Mouse (Mus musculus) midbrain, embryonic 15.5 days (tissue): ENCODE measurements at regions not wholly inside any gene's neighbourhood (a gene's known extent, or its start where the extent isn't known, plus 50 kb on each side); places are given as distances from the start of the nearest gene placed in this dataset.
A peak's percentile ranks its signal among the peaks of the same experiment; 100 is the strongest.

Experiments
- ATAC-seq: fragments of 200-750 bp; cut with Nextera tagmentation; replicated peaks from 2 replicates; pipeline ENCODE4 v1.8.0; 2017; ENCODE audit warnings: moderate TSS enrichment
- H3K27ac ChIP-seq: fragments of 300-500 bp; sonication (generic); 2 replicates; pipeline ENCODE4 v1.5.1; 2015; ENCODE audit warnings: mild to moderate bottlenecking, inconsistent platforms
- H3K27me3 ChIP-seq: fragments of 300-500 bp; sonication (generic); replicated peaks from 2 replicates; pipeline ENCODE4 v1.6.1; 2015; ENCODE audit warnings: inconsistent platforms
- H3K36me3 ChIP-seq: fragments of 300-500 bp; sonication (generic); replicated peaks from 2 replicates; pipeline ENCODE4 v1.6.1; 2015; ENCODE audit warnings: inconsistent platforms
- H3K4me1 ChIP-seq: fragments of 300-500 bp; sonication (generic); 2 replicates; pipeline ENCODE4 v1.6.1; 2015; ENCODE audit warnings: inconsistent platforms
- H3K4me2 ChIP-seq: fragments of 300-500 bp; sonication (generic); 2 replicates; pipeline ENCODE4 v1.6.1; 2015; ENCODE audit warnings: inconsistent platforms, mild to moderate bottlenecking, moderate library complexity
- H3K4me3 ChIP-seq: fragments of 300-500 bp; sonication (generic); 2 replicates; pipeline ENCODE4 v1.5.1; 2015; ENCODE audit warnings: mild to moderate bottlenecking, inconsistent platforms
- H3K9ac ChIP-seq: fragments of 300-500 bp; sonication (generic); 2 replicates; pipeline ENCODE4 v1.6.1; 2015; ENCODE audit warnings: mild to moderate bottlenecking, inconsistent platforms
- H3K9me3 ChIP-seq: fragments of 300-500 bp; sonication (generic); 2 replicates; pipeline ENCODE4 v1.6.1; 2016; ENCODE audit warnings: inconsistent platforms
- WGBS: fragments of 180-500 bp; shearing (Covaris S2); methylation state at CpG from one replicate; pipeline ENCODE4 v1.1.7; 2015; ENCODE audit warnings: mixed read lengths; 5-methylcytosine and 5-hydroxymethylcytosine counted together

DNA sequence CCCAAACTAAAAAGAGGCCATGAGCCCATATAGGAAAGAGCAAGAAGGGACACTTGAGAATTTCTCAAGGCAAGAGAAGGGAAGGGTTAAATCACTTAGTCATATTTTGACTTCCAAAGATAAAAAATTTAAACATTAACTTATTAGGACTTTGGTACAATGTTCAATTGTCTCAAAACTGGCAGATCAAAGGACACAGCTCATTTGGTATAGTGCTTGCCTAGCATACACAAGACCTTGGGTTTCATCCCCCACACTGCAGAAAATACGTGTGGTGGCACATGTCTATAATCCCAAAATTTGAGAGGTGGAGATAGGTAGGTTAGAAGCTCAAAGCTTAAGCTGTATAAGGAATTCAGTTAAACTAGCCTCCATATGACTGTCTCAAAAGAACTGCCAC, 658.4 kb upstream of the Pfkp start:
- no peak for ATAC-seq
- Histone ChIP-seq H3K9ac (no peak overlapping the region), H3K9me3 (no peaks in the 10 kb centered on the region), H3K27ac (no peak overlapping the region), H3K27me3 (no peaks in the 10 kb centered on the region), H3K4me1 (no peaks in the 10 kb centered on the region), H3K4me3 (no peak overlapping the region), H3K4me2 (no peak overlapping the region), H3K36me3 (no peaks in the 10 kb centered on the region)
- 79% methylated on average over 1 of the region's 1 CpGs for WGBS

DNA sequence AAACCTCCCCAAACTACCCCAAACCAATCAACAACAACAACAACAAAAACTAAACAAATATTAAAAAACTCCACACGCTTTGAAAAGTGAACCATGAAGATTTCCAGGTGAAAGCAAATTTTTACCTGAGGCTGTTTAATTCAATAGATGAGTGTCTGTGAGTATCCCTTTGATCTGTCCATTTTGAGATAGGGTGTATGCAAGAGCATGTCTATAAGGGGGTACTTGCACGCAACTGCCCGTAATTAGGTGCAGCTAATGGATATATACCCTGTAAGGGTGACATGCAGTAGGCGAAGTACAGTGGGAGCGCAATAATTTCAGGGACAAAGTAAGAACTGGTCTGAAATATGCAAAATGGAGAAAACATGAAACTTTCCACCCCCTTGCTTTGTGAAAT, 658.8 kb upstream of the Pfkp start:
- Histone ChIP-seq H3K4me1 (no peaks in the 10 kb centered on the region), H3K36me3 (no peaks in the 10 kb centered on the region), H3K27me3 (no peaks in the 10 kb centered on the region), H3K4me3 (no peak overlapping the region), H3K9ac (no peak overlapping the region), H3K4me2 (no peak overlapping the region), H3K9me3 (no peaks in the 10 kb centered on the region), H3K27ac (no peak overlapping the region)
- WGBS, result 94% methylated on average over 5 of the region's 5 CpGs
- no peak for ATAC-seq

DNA sequence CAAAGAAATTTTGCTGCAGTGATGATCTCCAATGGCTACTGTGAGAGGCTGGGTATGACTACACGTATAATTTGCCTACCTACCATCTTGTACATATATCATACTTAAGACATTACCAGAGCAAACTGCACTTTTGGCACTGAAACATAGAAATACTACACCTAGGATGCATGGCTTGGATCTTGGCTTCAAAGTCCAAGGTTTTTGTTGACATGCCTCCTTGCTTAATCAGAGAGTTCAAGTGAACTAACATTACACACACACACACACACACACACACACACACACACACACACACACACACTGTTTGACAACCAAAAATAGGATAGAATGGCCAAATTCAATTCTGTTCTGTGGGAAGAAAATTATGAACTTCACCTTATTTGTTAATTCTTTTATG, 664.9 kb upstream of the Pfkp start:
- Histone ChIP-seq H3K36me3 (no peaks in the 10 kb centered on the region), H3K4me2 (no peak overlapping the region), H3K27ac (no peak overlapping the region), H3K9ac (no peak overlapping the region), H3K4me1 (no peaks in the 10 kb centered on the region), H3K4me3 (no peak overlapping the region), H3K27me3 (no peaks in the 10 kb centered on the region), H3K9me3 (no peaks in the 10 kb centered on the region)
- WGBS, result 86% methylated on average over 1 of the region's 1 CpGs
- no peak for ATAC-seq

DNA sequence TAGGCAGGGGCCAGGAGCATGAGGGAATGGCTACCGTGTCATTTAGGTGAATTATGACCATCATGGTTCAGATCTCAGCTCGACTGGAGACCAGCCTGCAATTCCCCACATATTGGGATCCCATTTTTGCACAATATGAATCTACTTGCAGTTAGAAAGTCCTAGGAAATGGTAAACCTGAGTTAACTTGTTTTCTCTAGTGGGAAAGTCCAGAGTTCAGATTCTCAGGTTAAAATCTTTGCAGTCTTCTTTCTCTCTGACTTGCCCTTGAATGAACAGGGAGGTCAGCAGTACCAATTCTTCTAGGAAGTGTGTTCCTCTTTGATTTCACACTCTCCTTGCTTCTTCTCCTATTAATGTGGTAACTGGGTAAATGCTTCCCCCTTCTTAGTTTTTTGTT, 681.6 kb upstream of the Pfkp start:
- H3K27ac ChIP-seq, result no peak overlapping the region
- no peaks in the 10 kb centered on the region for H3K4me1 ChIP-seq
- no peak overlapping the region for H3K4me2 ChIP-seq
- WGBS, result 71% methylated on average over 2 of the region's 2 CpGs
- no peaks in the 10 kb centered on the region for H3K9me3 ChIP-seq
- ATAC-seq, result no peak
- no peaks in the 10 kb centered on the region for H3K27me3 ChIP-seq
- H3K36me3 ChIP-seq, result no peaks in the 10 kb centered on the region
- no peak overlapping the region for H3K4me3 ChIP-seq
- no peak overlapping the region for H3K9ac ChIP-seq

DNA sequence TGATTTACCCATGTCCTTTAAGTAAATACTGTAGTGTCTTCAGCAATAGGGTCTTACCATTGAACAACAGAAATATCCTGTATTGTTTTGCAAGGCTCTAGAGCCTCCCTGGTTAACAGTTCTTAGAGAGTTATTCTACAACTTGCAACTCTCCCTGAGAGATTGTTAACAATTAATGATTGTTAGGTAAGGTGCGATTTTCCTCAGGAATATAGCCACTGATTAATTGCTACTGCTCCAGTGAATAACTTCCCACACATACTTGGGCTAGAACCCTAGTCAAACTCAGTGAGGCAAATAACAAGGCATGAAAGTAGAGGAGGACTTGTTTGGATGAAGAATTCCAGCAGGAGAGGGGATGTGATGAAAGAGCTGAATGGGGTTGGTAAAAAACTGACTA, 697.2 kb upstream of the Pfkp start:
- Histone ChIP-seq H3K9ac (no peak overlapping the region), H3K9me3 (no peaks in the 10 kb centered on the region), H3K27me3 (no peaks in the 10 kb centered on the region), H3K27ac (no peak overlapping the region), H3K4me1 (no peaks in the 10 kb centered on the region), H3K4me3 (no peak overlapping the region), H3K4me2 (no peak overlapping the region), H3K36me3 (no peaks in the 10 kb centered on the region)
- WGBS, result 94% methylated on average over 1 of the region's 1 CpGs
- no peak for ATAC-seq

DNA sequence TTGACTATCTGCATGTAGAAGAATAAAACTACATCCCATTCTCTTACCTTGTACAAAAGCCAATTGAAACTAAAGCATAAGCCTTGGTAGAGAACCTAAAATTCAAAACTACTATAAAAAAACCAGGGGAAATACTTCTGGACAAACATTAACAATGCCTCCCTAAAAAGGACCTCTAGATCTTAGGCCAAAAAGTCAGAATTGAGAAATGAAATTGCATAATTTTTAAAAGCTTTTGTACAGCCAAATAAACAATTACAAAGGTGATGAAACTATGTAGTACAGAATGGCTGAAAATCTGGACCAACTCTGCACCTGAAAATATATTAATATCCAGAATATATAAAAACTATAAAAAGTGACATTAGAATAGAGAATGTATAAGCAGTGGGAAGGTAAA, 699.9 kb upstream of the Pfkp start:
- Histone ChIP-seq H3K9ac (no peak overlapping the region), H3K4me2 (no peak overlapping the region), H3K27me3 (no peaks in the 10 kb centered on the region), H3K4me1 (no peaks in the 10 kb centered on the region), H3K36me3 (no peaks in the 10 kb centered on the region), H3K4me3 (no peak overlapping the region), H3K9me3 (no peaks in the 10 kb centered on the region), H3K27ac (no peak overlapping the region)
- ATAC-seq, result no peak

DNA sequence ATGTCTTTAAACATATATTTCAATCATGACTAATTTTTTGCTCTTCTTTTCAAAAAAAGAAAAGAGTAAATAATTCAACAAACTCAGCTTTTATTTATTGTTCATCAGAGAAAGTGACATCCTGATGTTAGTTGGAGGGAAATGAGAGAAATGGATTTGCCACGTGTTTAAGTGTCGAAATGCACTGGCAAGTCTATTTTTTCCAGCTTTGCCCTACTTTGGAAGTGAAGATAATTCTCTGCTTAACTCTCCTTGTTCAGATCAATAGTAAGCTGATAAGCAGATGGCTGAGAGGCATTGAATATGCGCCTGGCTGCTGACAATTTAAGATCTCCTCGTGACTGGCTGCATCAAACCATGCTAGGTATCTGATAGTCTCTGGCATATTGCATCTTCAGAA, 704.4 kb upstream of the Pfkp start:
- Histone ChIP-seq H3K27me3 (no peaks in the 10 kb centered on the region), H3K9me3 (no peaks in the 10 kb centered on the region), H3K36me3 (no peaks in the 10 kb centered on the region), H3K27ac (no peak overlapping the region), H3K4me1 (no peaks in the 10 kb centered on the region), H3K4me2 (no peak overlapping the region), H3K4me3 (no peak overlapping the region), H3K9ac (no peak overlapping the region)
- 55% methylated on average over 4 of the region's 4 CpGs for WGBS
- no peak for ATAC-seq

DNA sequence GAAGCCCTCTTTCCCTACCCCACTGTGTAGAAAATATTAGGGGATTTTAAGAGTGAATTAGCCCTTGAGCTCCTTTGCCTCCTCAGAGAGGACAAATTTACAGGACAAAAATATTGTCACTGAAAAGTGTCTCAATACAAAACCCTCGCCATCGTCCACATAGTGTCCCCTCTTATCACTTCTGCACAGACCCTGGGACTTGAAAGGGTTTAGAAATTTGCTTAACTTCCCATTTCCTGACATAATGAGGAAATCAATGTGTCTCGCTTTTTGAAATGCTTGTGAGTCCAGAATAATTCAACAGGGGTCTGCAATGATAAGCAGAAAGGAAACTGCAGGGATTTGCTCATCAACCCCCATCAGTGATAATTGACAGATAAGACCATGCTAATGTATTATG, 708.5 kb upstream of the Pfkp start:
- no peaks in the 10 kb centered on the region for H3K4me1 ChIP-seq
- no peak overlapping the region for H3K4me3 ChIP-seq
- H3K9ac ChIP-seq, result no peak overlapping the region
- no peaks in the 10 kb centered on the region for H3K9me3 ChIP-seq
- H3K27me3 ChIP-seq, result no peaks in the 10 kb centered on the region
- no peaks in the 10 kb centered on the region for H3K36me3 ChIP-seq
- ATAC-seq, result 0 out of 2 replicates have a peak, but pooled peaks have one; percentile 42
- no peak overlapping the region for H3K4me2 ChIP-seq
- 58% methylated on average over 3 of the region's 3 CpGs for WGBS
- H3K27ac ChIP-seq, result no peak overlapping the region

DNA sequence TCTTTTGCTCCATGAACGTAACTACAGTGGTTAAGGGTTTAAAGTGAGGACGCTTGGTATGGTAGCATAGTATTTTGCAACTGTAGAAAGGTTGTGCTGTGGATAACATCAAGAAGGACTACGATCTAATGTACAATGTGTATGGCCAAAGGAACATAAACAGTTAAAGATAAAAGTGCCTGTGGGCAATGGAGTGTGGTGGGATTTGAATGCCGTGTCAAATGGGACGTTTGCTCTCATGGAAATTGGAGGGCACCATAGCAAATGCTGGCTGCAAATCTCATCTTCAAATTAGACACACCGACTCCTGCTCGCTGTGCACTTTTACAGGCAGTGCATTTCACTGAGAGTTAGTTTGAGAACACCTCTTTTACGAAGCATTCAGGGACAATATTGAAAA, 725.0 kb upstream of the Pfkp start:
- peaks cover 9% of the 10 kb centered on the region for H3K4me1 ChIP-seq
- H3K4me3 ChIP-seq, result no peak overlapping the region
- no peak overlapping the region for H3K4me2 ChIP-seq
- no peaks in the 10 kb centered on the region for H3K9me3 ChIP-seq
- H3K9ac ChIP-seq, result no peak overlapping the region
- no peak overlapping the region for H3K27ac ChIP-seq
- H3K36me3 ChIP-seq, result no peaks in the 10 kb centered on the region
- WGBS, result 33% methylated on average over 8 of the region's 8 CpGs
- H3K27me3 ChIP-seq, result no peaks in the 10 kb centered on the region
- ATAC-seq, result 0 out of 2 replicates have a peak, but pooled peaks have one; percentile 39

DNA sequence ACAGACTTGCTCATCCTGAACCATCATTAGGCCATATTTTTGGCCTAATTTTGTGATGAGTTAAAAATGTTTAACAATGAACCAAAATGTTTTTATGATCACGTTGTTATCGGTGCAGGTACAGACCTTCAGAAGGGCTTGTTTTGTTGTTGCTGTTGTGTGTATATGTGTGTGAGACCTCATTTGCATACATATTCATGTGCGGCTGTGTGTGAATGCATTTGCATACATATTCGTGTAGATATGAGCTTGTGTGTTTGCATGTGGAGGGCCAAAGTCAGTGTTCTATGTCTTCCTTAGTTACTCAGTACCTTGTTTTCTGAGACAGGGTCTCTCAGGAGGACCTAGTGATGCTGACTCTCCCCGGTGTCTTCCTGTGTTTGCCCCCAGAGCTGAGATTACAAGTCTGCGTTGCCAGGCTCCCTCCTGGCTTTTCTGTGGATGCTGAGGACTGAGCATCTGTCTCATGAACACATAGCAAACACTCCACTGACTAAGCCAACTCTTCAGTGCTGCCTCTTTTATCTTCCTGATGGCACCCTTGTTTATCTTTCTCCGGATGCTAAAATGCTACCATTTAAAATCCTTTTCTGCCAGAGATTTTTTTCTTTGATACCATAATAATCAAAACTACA, 726.5 kb upstream of the Pfkp start:
- WGBS, result 55% methylated on average over 7 of the region's 7 CpGs
- H3K36me3 ChIP-seq, result no peaks in the 10 kb centered on the region
- H3K9ac ChIP-seq, result no peak overlapping the region
- H3K27me3 ChIP-seq, result no peaks in the 10 kb centered on the region
- no peak for ATAC-seq
- H3K27ac ChIP-seq, result no peak overlapping the region
- no peaks in the 10 kb centered on the region for H3K9me3 ChIP-seq
- H3K4me3 ChIP-seq, result no peak overlapping the region
- H3K4me1 ChIP-seq, result peaks cover 9% of the 10 kb centered on the region
- no peak overlapping the region for H3K4me2 ChIP-seq

DNA sequence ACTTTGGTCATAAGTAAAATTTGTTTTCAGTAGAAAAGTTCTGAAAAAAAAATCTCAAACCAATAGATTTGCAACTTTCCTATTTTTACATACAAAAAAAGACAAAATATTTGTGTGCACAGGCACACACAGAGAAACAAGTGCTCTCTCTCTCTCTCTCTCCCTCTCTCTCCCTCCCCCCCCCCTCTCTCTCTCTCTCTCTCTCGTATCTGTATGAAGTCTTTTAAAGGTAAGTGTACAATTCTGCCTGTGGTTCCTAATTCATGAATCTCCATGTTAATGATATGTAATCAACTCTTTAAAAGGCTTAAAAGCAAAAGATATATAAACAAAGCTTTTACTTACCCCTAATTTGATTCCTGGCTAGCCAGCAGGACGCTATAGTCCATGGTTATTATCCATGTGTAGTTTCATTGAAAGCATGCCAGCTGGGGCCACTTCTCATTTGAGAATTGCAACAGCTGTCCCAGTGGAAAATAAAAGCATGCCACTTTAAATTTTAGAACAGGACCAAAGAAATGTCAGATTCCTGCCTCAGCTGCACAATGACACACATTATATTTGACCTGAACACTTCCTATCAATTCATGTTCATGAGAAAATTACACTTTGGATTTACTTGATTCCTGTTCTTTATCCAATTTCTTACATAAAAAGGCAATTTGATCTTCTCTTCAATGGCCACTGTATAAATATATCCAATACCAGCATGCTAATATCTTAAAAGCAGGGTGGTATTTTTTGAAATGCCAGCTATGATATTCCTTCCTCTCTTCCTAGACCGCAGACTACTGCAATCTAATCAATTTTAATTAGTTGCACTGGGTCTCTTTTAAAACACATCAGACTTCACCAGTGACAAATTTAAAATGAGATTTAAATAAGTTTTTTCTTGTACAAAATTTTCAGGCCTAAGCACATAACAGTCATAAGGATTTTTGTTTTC, 766.0 kb upstream of the Pfkp start:
- no peak for ATAC-seq
- Histone ChIP-seq H3K4me1 (no peaks in the 10 kb centered on the region), H3K4me3 (no peak overlapping the region), H3K9ac (no peak overlapping the region), H3K9me3 (no peaks in the 10 kb centered on the region), H3K27me3 (no peaks in the 10 kb centered on the region), H3K36me3 (no peaks in the 10 kb centered on the region), H3K4me2 (no peak overlapping the region), H3K27ac (no peak overlapping the region)
- 18% methylated on average over 3 of the region's 3 CpGs for WGBS

DNA sequence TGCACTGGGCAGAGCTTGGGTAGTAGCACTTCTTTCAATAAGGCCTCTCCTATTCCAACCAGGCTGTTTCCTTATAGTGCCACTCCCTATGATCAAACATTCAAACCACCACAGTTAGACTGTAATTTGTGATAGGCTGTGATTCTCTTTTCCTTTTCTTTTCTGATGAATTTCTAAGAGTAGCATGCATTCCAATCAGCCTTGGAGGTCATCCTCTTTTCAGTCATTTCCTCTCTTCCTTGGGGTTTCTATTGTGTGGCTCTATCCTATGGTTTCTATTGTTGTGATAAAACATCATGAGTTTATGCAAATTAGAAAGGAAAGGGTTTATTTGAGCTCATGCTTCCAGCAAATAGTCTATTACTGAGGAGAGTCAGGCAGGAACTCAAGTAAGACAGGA, 774.9 kb upstream of the Adarb2 start:
- no peak for ATAC-seq
- H3K4me3 ChIP-seq, result no peak overlapping the region
- no peaks in the 10 kb centered on the region for H3K4me1 ChIP-seq
- no peak overlapping the region for H3K4me2 ChIP-seq
- H3K27ac ChIP-seq, result no peak overlapping the region
- no peaks in the 10 kb centered on the region for H3K36me3 ChIP-seq
- no peaks in the 10 kb centered on the region for H3K9me3 ChIP-seq
- H3K27me3 ChIP-seq, result no peaks in the 10 kb centered on the region
- no peak overlapping the region for H3K9ac ChIP-seq

DNA sequence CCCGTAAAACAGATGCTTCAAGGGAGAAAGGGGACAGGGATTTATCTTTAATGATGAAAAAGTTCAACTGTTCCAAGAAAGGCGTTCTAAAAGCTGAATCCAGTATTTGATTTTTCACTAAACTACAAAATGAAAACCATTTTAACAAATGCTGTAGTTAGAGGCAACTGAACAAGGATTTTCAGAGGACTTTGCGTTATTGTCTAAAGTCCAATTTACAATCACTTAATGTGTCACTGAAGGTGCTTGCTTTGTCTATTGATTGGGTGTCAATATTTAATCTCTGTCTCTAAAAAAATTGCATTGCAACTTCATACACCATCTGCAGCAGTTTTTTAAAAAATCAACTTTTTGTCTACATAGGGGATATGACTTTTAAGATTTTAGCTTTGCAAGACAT, 773.4 kb upstream of the Adarb2 start:
- no peaks in the 10 kb centered on the region for H3K9me3 ChIP-seq
- no peaks in the 10 kb centered on the region for H3K27me3 ChIP-seq
- H3K27ac ChIP-seq, result no peak overlapping the region
- no peak overlapping the region for H3K4me2 ChIP-seq
- 68% methylated on average over 3 of the region's 3 CpGs for WGBS
- H3K4me3 ChIP-seq, result no peak overlapping the region
- no peak overlapping the region for H3K9ac ChIP-seq
- no peaks in the 10 kb centered on the region for H3K36me3 ChIP-seq
- no peak for ATAC-seq
- no peaks in the 10 kb centered on the region for H3K4me1 ChIP-seq
